Mouse (Mus musculus): ENCODE measurements around the gene Slc2a13.
A peak's percentile ranks its signal among the peaks of the same experiment; 100 is the strongest.

Gene Slc2a13

GRCm38 (mm10) chr15:91573111-91573538 lies at the start of gene Slc2a13:
Slc2a13 (minus strand) TSS chr15:91573261.
- DNase-seq = peak; percentile 61

- no peak for DNase-seq
These were observed 43.0 kb upstream of the Slc2a13 start for GRCm38 (mm10) chr15:91616016-91616415.

- no peak for DNase-seq
These were observed 42.5 kb upstream of the Slc2a13 start for GRCm38 (mm10) chr15:91615532-91615931.

- DNase-seq = no peak
These were observed 41.1 kb upstream of the Slc2a13 start for GRCm38 (mm10) chr15:91613981-91614665.

- peak; percentile 63 for DNase-seq
These were observed 36.7 kb upstream of the Slc2a13 start for GRCm38 (mm10) chr15:91609713-91610112.

GRCm38 (mm10) chr15:91608811-91609210 lies 35.8 kb upstream of the Slc2a13 start:
- no peak for DNase-seq

GRCm38 (mm10) chr15:91601197-91601596 lies 28.1 kb upstream of the Slc2a13 start:
- no peak for DNase-seq

- no peak for DNase-seq
These were observed 24.2 kb upstream of the Slc2a13 start for GRCm38 (mm10) chr15:91597290-91597689.

GRCm38 (mm10) chr15:91574492-91574891 lies 1.4 kb upstream of the Slc2a13 start:
- peak; percentile 66 for DNase-seq

GRCm38 (mm10) chr15:91572421-91573069 lies 516 bp downstream of the Slc2a13 start:
- peak; percentile 46 for DNase-seq

- DNase-seq = no peak
These were observed 1.1 kb downstream of the Slc2a13 start for GRCm38 (mm10) chr15:91571981-91572380.

GRCm38 (mm10) chr15:91566784-91567183 lies 6.3 kb downstream of the Slc2a13 start:
- DNase-seq = no peak

- DNase-seq = no peak
These were observed 7.9 kb downstream of the Slc2a13 start for GRCm38 (mm10) chr15:91565025-91565605.

GRCm38 (mm10) chr15:91561728-91562127 lies 11.3 kb downstream of the Slc2a13 start:
- no peak for DNase-seq

GRCm38 (mm10) chr15:91555336-91555736 lies 17.7 kb downstream of the Slc2a13 start:
- DNase-seq = no peak

GRCm38 (mm10) chr15:91548586-91549268 lies 24.3 kb downstream of the Slc2a13 start:
- DNase-seq = no peak

- no peak for DNase-seq
These were observed 28.5 kb downstream of the Slc2a13 start for GRCm38 (mm10) chr15:91544586-91544985.

GRCm38 (mm10) chr15:91538439-91538838 lies 34.6 kb downstream of the Slc2a13 start:
- no peak for DNase-seq

GRCm38 (mm10) chr15:91526876-91527275 lies 46.2 kb downstream of the Slc2a13 start:
- DNase-seq = no peak

- no peak for DNase-seq
These were observed 46.9 kb downstream of the Slc2a13 start for GRCm38 (mm10) chr15:91526166-91526565.

GRCm38 (mm10) chr15:91524451-91524850 lies 48.6 kb downstream of the Slc2a13 start:
- no peak for DNase-seq

- no peak for DNase-seq
These were observed 69.8 kb downstream of the Slc2a13 start for GRCm38 (mm10) chr15:91503291-91503690.

- no peak for DNase-seq
These were observed 70.4 kb downstream of the Slc2a13 start for GRCm38 (mm10) chr15:91502661-91503060.

GRCm38 (mm10) chr15:91502235-91502634 lies 70.8 kb downstream of the Slc2a13 start:
- no peak for DNase-seq
